Mouse (Mus musculus) brain, embryonic 14.5 days (tissue): Measurements from ENCODE around the gene Mslnl.

Source experiments
- CTCF ChIP-seq: fragments of 200-500 bp; IDR thresholded peaks from 2 replicates; pipeline ENCODE4 v1.5.1; 2012; ENCODE audit warnings: inconsistent platforms, mild to moderate bottlenecking, moderate library complexity, borderline replicate concordance; ENCODE audit not compliant: insufficient read depth, insufficient read length; ENCODE audit errors: extremely low read depth
- POLR2A ChIP-seq: fragments of 200-500 bp; IDR thresholded peaks from 2 replicates; pipeline ENCODE4 v1.6.1; 2012; ENCODE audit warnings: mild to moderate bottlenecking, inconsistent platforms, borderline replicate concordance; ENCODE audit not compliant: poor library complexity, insufficient read depth, insufficient read length, severe bottlenecking; ENCODE audit errors: extremely low read depth

- TF ChIP-seq CTCF = peak; percentile 40; the same call in 1 of the 2 replicates
- TF ChIP-seq POLR2A = no peak
Observed at GRCm38 (mm10) chr17:25700863-25701496, 34.9 kb upstream of the Mslnl start.
